Mouse (Mus musculus): ENCODE results near the gene Chd6.

The Chd6 gene

GRCm38 (mm10) chr2:161066097-161066759 lies 42.6 kb downstream of the Chd6 start:
- CTCF ChIA-PET: no interaction called here

GRCm38 (mm10) chr2:161065594-161065993 lies 43.3 kb downstream of the Chd6 start:
- CTCF ChIA-PET: no interaction called here

- CTCF ChIA-PET: no interaction called here
Observed at GRCm38 (mm10) chr2:161064836-161065235, 44.0 kb downstream of the Chd6 start.

GRCm38 (mm10) chr2:161058841-161059240 lies 50.0 kb downstream of the Chd6 start:
- CTCF ChIA-PET: no interaction called here

GRCm38 (mm10) chr2:161053765-161054164 lies 55.1 kb downstream of the Chd6 start:
- CTCF ChIA-PET: no interaction called here

GRCm38 (mm10) chr2:161052175-161052574 lies 56.7 kb downstream of the Chd6 start:
- CTCF ChIA-PET: no interaction called here

GRCm38 (mm10) chr2:161049426-161049825 lies 59.4 kb downstream of the Chd6 start:
- CTCF ChIA-PET: interaction anchor here (0.7 kb wide), 1 partner anchor 128 kb away, joined by 3 read pairs; no protein-coding TSS in a partner anchor

GRCm38 (mm10) chr2:161044492-161045201 lies 64.2 kb downstream of the Chd6 start:
- CTCF ChIA-PET: no interaction called here

- CTCF ChIA-PET: interaction anchor here (0.6 kb wide), 1 partner anchor 405 kb away, joined by 4 read pairs; no protein-coding TSS in a partner anchor
Observed at GRCm38 (mm10) chr2:161042874-161043273, 66.0 kb downstream of the Chd6 start.

GRCm38 (mm10) chr2:161040743-161041142 lies 68.1 kb downstream of the Chd6 start:
- CTCF ChIA-PET: no interaction called here

- CTCF ChIA-PET: no interaction called here
Observed at GRCm38 (mm10) chr2:161037766-161038165, 71.1 kb downstream of the Chd6 start.

GRCm38 (mm10) chr2:161033141-161033540 lies 75.7 kb downstream of the Chd6 start:
- CTCF ChIA-PET: no interaction called here

GRCm38 (mm10) chr2:161032394-161032793 lies 76.5 kb downstream of the Chd6 start:
- CTCF ChIA-PET: no interaction called here

GRCm38 (mm10) chr2:161024606-161025005 lies 84.3 kb downstream of the Chd6 start:
- CTCF ChIA-PET: no interaction called here

GRCm38 (mm10) chr2:161017913-161018312 lies 91.0 kb downstream of the Chd6 start:
- CTCF ChIA-PET: no interaction called here

GRCm38 (mm10) chr2:161012577-161013251 lies 96.2 kb downstream of the Chd6 start:
- CTCF ChIA-PET: no interaction called here

- CTCF ChIA-PET: no interaction called here
Observed at GRCm38 (mm10) chr2:161004338-161004737, 104.5 kb downstream of the Chd6 start.

GRCm38 (mm10) chr2:160996987-160997763 lies 111.7 kb downstream of the Chd6 start:
- CTCF ChIA-PET: no interaction called here

- CTCF ChIA-PET: no interaction called here
Observed at GRCm38 (mm10) chr2:160994181-160994580, 114.7 kb downstream of the Chd6 start.

GRCm38 (mm10) chr2:160992465-160992864 lies 116.4 kb downstream of the Chd6 start:
- CTCF ChIA-PET: no interaction called here

GRCm38 (mm10) chr2:160990339-160991070 lies 118.4 kb downstream of the Chd6 start:
- CTCF ChIA-PET: interaction anchor here (0.9 kb wide), 1 partner anchor 8 kb away, joined by 4 read pairs; no protein-coding TSS in a partner anchor

Measured in spleen, embryonic (tissue).